ENCODE assay signal across 22 mouse cellular contexts in genomic region chr11:34146934-34147333, GRCm38 (mm10). TPM values are rescaled to one million over a fixed set of nuclear protein-coding genes. Genes with fewer than 3 reads are reported as not detected.
DNase-seq lines count a peak whose midpoint lies in the region; ATAC-seq and TF ChIP-seq lines count a peak whose summit lies in the region.
"Had no signal": no experiment of that assay in that cellular context is flagged by ENCODE, and none has a peak within 500 bp of the region (broad histone marks: within the 10 kb centered on the region; RNA-seq: fewer than 3 reads in every experiment).

No protein-coding gene starts in this region.

- H3K9me3 ChIP-seq in kidney, postnatal 0 days (replicated peaks; ENCODE audit: low read length) = no peaks in the 10 kb centered on the region
- H3K9me3 ChIP-seq: embryonic facial prominence, embryonic 13.5 days; hindbrain, embryonic 15.5 days; lung, embryonic 15.5 days; midbrain, embryonic 15.5 days had no signal

- no peaks in the 10 kb centered on the region for H3K36me3 ChIP-seq in kidney, postnatal 0 days (ENCODE audit: insufficient read depth, low read length)
- H3K36me3 ChIP-seq: embryonic facial prominence, embryonic 13.5 days; hindbrain, embryonic 15.5 days; lung, embryonic 15.5 days; midbrain, embryonic 15.5 days had no signal

- peak; percentile 45 for TF ChIP-seq CTCF in kidney, postnatal 0 days (IDR thresholded peaks at IDR 0.05; ENCODE audit: low read depth)

- H3K4me3 ChIP-seq in kidney, postnatal 0 days (replicated peaks; ENCODE audit: low read depth, low read length) = no peak overlapping the region
- H3K4me3 ChIP-seq: embryonic facial prominence, embryonic 13.5 days; hindbrain, embryonic 15.5 days; lung, embryonic 15.5 days; midbrain, embryonic 15.5 days had no signal

- H3K4me1 ChIP-seq in kidney, postnatal 0 days (replicated peaks; ENCODE audit: insufficient read depth, low read length) = no peaks in the 10 kb centered on the region
- H3K4me1 ChIP-seq: embryonic facial prominence, embryonic 13.5 days; hindbrain, embryonic 15.5 days; lung, embryonic 15.5 days; midbrain, embryonic 15.5 days had no signal

- no peak for DNase-seq in kidney, postnatal 0 days (ENCODE audit: low spot score)
- DNase-seq in kidney, postnatal 25 days = no peak
- peak; percentile 26 for DNase-seq in thymus, postnatal 4 days
- DNase-seq in thymus, postnatal 25 days = no peak
- DNase-seq in WW6 (ENCODE audit: low read depth, low spot score) = peak; percentile 9
- no peak for DNase-seq in urinary bladder, postnatal 4 days (ENCODE audit: low spot score in 2 of 2)
- no peak for DNase-seq in gastrocnemius, postnatal 10 days
- DNase-seq: adrenal gland, adult 8-10 months; cerebellum, adult 2 months; gastrocnemius, postnatal 25 days; heart, postnatal 14 days; kidney, adult 2 months; kidney, postnatal 36 days; right cerebral cortex, adult 18-20 months had no signal

- no peak overlapping the region for H3K4me2 ChIP-seq in kidney, postnatal 0 days (ENCODE audit: low read length)
- H3K4me2 ChIP-seq: embryonic facial prominence, embryonic 13.5 days; heart, embryonic 11.5 days; hindbrain, embryonic 15.5 days; lung, embryonic 15.5 days; midbrain, embryonic 15.5 days had no signal

- H3K9ac ChIP-seq in kidney, postnatal 0 days (ENCODE audit: low read depth, low read length) = no peak overlapping the region
- H3K9ac ChIP-seq: embryonic facial prominence, embryonic 13.5 days; hindbrain, embryonic 15.5 days; lung, embryonic 15.5 days; midbrain, embryonic 15.5 days had no signal

- H3K27me3 ChIP-seq in kidney, postnatal 0 days (ENCODE audit: insufficient read depth, low read length) = no peaks in the 10 kb centered on the region
- H3K27me3 ChIP-seq: hindbrain, embryonic 15.5 days; lung, embryonic 15.5 days; midbrain, embryonic 15.5 days had no signal

- no peak overlapping the region for H3K27ac ChIP-seq in kidney, postnatal 0 days
- H3K27ac ChIP-seq: embryonic facial prominence, embryonic 13.5 days; hindbrain, embryonic 15.5 days; lung, embryonic 15.5 days; midbrain, embryonic 15.5 days had no signal

- no peak for ATAC-seq in kidney, postnatal 0 days (replicated peaks; ENCODE audit: low FRiP score, low read depth)
- ATAC-seq: midbrain, embryonic 15.5 days had no signal

- WGBS in kidney, postnatal 0 days = 77% methylated on average over 5 of the region's 5 CpGs

RNA-seq across cellular contexts. Expression of gene 4930469K13Rik, which starts 48.6 kb away (rescaled TPM):
- polyA plus RNA-seq in kidney, postnatal 0 days (2015; fragmentation: Nextera tagmentation; extraction: Ambion mirVana) = not detected in 2 replicates
- not detected for total RNA-seq in gastrocnemius, postnatal 10 days (2021)
- total RNA-seq: adrenal gland, adult 8-10 months; gastrocnemius, postnatal 25 days; heart, postnatal 14 days; layer of hippocampus, postnatal 25 days; left cerebral cortex, postnatal 36 days; liver, adult 2 months had no signal
- polyA plus RNA-seq: cerebellum, adult 2 months; heart, embryonic 11.5 days; liver, adult 2 months; midbrain, embryonic 15.5 days had no signal

Comparison
In these comparisons a context has a peak if more than half of its experiments do, and no peak if none do; other contexts are left out.
1. DNase-seq: peak in thymus, postnatal 4 days (single experiment) and WW6 (single experiment); none in kidney, postnatal 0 days (single experiment), kidney, postnatal 25 days (0 of 2), thymus, postnatal 25 days (single experiment), urinary bladder, postnatal 4 days (0 of 2) and gastrocnemius, postnatal 10 days (single experiment).